Mouse (Mus musculus): ENCODE results near the gene Tcf7l1. TPM values are rescaled to one million over a fixed set of nuclear protein-coding genes. Genes with fewer than 3 reads are reported as not detected.

Tcf7l1 gene
- polyA plus RNA-seq, 1 experiment from 2014 or later = 31.5 TPM

DNA sequence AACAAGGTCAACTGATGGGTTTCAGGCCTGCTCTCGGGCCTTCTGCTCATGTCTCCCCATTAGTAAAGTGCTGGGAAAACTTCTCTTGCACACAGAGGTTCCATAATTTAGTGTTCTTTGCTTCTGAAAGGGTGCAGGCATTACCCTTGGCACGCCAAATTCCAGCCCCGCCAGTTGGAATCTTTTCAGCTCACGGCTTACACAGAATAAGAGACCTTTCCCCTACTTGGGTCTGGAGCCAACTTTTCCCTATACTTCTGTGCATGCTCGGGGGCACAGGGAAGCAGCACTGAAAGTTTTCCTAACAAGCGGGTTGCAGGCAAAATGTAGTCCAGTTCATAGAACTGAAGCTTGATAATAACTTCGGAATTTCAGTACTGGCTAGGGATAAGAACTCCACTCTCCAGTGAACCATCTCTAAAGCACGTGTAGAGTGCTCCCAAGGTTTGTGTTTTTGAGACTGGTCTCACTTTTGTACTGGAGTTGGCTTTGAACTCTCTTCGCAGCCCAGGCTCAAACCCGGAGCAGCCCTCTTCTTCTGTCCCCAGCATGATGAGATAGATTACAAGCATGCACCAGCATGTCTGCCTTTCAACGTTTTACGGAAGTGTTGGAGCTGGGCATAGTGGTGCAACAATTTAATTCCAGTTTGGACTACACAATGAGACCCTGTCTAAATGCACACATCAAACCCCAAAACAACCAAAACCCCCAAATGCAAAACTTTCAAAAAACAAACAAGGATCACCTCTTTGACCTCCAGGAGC is 190.1 kb downstream of the Tcf7l1 start:
- H3K9ac ChIP-seq (replicated peaks; ENCODE audit: low read length) = peak overlapping the region; percentile 77
- no peaks in the 10 kb centered on the region for H3K27me3 ChIP-seq (ENCODE audit: insufficient read depth, low read length)
- no peaks in the 10 kb centered on the region for H3K9me3 ChIP-seq (ENCODE audit: low read length)
- ATAC-seq (ENCODE audit: low FRiP score, low TSS enrichment) = peak; percentile 32
- peak overlapping the region; percentile 87 for H3K4me2 ChIP-seq (replicated peaks; ENCODE audit: low read depth, low read length)
- WGBS = 37% methylated on average over 12 of the region's 12 CpGs
- H3K27ac ChIP-seq (ENCODE audit: low read length) = peak overlapping the region; percentile 85
- peaks cover 20% of the 10 kb centered on the region for H3K4me1 ChIP-seq (ENCODE audit: insufficient read depth, low read length)
- H3K36me3 ChIP-seq (ENCODE audit: insufficient read depth, low read length) = peaks cover 6% of the 10 kb centered on the region; the same call in 1 of the 2 replicates
- peak overlapping the region; percentile 56 for H3K4me3 ChIP-seq (ENCODE audit: low read length)

DNA sequence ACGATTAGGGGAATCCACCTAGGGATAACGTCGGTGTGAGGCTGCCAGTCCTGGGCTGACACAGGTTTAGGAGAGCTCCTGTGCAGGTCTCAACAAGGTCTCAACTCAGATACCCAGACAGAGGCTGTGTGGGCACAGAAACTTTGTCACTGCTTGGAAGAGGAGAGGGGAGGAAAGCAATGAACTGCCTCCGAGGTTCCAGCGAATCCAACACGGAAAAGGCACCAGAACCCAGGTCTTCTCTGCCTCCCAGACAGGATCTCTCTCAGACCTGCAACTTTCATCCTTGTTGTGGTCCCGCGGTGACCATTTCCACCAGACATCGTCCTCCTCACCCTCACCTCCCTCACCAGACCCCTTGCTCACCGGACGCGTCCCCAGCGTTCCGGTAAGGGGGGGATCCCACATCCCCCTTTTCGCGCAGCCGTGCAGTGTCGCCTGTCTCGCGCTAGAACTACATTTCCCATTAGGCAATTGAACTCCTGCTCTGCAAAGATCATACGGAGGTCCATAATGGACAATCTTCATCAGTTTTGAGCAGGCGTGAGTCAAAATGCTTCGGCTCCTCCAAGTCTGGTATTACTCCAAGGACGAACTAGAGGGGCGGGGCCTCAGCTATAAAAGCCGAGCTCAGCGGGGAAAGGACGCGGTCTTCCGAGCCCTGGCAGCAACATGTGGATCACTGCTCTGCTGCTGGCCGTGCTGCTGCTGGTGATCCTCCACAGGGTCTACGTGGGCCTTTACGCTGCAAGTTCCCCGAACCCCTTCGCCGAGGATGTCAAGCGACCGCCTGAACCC is 190.9 kb downstream of the Tcf7l1 start, which contains the start of the genes Elmod3 and Retsat:
Elmod3 (minus strand) TSS at position 458 of the 798 bp plus-strand sequence.
Retsat (plus strand) TSS at position 520 of the 798 bp plus-strand sequence.
- ATAC-seq (ENCODE audit: low FRiP score, low TSS enrichment) = peak; percentile 94
- Histone ChIP-seq H3K9me3 (ENCODE audit: low read length) (no peaks in the 10 kb centered on the region), H3K27ac (ENCODE audit: low read length) (peak within 1 kb of the TSS; percentile 85), H3K4me3 (ENCODE audit: low read length) (peak within 1 kb of the TSS; percentile 56), H3K9ac (replicated peaks; ENCODE audit: low read length) (peak within 1 kb of the TSS; percentile 77), H3K4me1 (ENCODE audit: insufficient read depth, low read length) (peaks cover 20% of the 10 kb centered on the region), H3K27me3 (ENCODE audit: insufficient read depth, low read length) (no peaks in the 10 kb centered on the region), H3K36me3 (ENCODE audit: insufficient read depth, low read length) (peaks cover under 1% of the 10 kb centered on the region; the same call in 1 of the 2 replicates), H3K4me2 (replicated peaks; ENCODE audit: low read depth, low read length) (peak within 1 kb of the TSS; percentile 87)
- under 1% methylated on average over 38 of the region's 38 CpGs for WGBS

DNA sequence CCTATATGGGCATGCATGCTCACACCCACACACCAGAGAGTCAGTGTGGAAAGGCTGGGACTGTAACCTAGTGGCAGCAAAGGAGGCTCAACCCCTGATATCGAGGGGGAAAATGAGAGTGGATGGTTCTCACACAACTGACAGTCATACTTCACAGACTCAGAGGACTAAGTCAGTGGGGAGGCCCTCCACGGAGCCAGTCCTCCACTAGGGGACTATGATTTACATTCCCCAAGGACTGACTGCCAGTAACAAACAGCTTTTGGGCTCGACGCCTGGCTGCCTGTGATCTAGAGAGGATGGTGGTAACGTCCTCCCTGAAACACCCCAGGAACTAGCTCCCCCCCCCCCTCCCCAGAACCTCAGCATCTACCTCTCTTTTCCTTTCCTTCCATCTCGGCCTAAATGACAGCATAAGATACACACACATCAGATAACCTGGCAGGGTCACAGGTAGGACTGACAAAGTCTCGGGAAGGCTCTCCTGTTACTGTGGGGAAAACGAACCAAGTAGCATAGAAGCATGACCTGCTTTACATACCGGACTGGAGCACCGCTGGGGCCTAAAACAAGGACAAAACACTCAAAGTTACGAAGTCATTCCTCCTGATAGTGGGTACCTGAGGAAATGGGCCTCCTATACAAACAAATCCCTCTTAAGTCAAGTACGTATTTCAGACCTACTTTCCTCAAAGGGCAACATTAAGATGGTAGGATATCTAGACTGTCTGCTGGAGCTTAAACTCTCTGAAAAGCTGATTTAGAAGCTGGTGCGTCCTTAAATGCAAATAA is 191.8 kb downstream of the Tcf7l1 start:
- Histone ChIP-seq H3K9me3 (ENCODE audit: low read length) (no peaks in the 10 kb centered on the region), H3K4me2 (replicated peaks; ENCODE audit: low read depth, low read length) (peak overlapping the region; percentile 87), H3K4me3 (ENCODE audit: low read length) (peak overlapping the region; percentile 56), H3K9ac (replicated peaks; ENCODE audit: low read length) (peak overlapping the region; percentile 70), H3K27me3 (ENCODE audit: insufficient read depth, low read length) (no peaks in the 10 kb centered on the region), H3K4me1 (ENCODE audit: insufficient read depth, low read length) (peaks cover 20% of the 10 kb centered on the region), H3K27ac (ENCODE audit: low read length) (no peak overlapping the region), H3K36me3 (ENCODE audit: insufficient read depth, low read length) (no peaks in the 10 kb centered on the region; the same call in 1 of the 2 replicates)
- no peak for ATAC-seq (ENCODE audit: low FRiP score, low TSS enrichment)
- 30% methylated on average over 13 of the region's 13 CpGs for WGBS

DNA sequence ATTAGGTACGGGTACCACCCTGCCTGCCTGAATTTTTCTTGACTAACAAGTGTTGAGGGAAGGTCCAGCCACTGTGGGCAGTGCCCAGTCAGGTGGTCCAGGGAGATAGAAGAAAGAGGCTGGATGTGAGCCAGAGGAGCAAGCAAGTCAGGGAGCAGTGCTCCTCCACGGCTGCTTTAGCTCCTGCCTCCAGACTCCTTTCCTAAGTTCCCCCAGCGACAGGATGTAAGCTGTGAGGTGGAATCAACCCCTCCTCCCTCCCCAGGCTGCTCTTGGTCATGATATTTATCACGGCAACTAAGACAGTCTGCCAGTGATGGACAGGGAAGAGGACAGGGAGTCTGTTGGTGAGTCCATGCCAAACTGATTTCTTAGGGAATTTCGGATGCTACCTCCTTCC is 195.1 kb downstream of the Tcf7l1 start:
- Histone ChIP-seq H3K36me3 (ENCODE audit: insufficient read depth, low read length) (no peaks in the 10 kb centered on the region; the same call in 1 of the 2 replicates), H3K4me1 (ENCODE audit: insufficient read depth, low read length) (peaks cover 15% of the 10 kb centered on the region), H3K9me3 (ENCODE audit: low read length) (no peaks in the 10 kb centered on the region), H3K4me3 (ENCODE audit: low read length) (no peak overlapping the region), H3K27ac (ENCODE audit: low read length) (no peak overlapping the region), H3K4me2 (replicated peaks; ENCODE audit: low read depth, low read length) (no peak overlapping the region), H3K9ac (replicated peaks; ENCODE audit: low read length) (no peak overlapping the region), H3K27me3 (ENCODE audit: insufficient read depth, low read length) (no peaks in the 10 kb centered on the region)
- WGBS = 55% methylated on average over 5 of the region's 5 CpGs
- ATAC-seq (ENCODE audit: low FRiP score, low TSS enrichment) = no peak

DNA sequence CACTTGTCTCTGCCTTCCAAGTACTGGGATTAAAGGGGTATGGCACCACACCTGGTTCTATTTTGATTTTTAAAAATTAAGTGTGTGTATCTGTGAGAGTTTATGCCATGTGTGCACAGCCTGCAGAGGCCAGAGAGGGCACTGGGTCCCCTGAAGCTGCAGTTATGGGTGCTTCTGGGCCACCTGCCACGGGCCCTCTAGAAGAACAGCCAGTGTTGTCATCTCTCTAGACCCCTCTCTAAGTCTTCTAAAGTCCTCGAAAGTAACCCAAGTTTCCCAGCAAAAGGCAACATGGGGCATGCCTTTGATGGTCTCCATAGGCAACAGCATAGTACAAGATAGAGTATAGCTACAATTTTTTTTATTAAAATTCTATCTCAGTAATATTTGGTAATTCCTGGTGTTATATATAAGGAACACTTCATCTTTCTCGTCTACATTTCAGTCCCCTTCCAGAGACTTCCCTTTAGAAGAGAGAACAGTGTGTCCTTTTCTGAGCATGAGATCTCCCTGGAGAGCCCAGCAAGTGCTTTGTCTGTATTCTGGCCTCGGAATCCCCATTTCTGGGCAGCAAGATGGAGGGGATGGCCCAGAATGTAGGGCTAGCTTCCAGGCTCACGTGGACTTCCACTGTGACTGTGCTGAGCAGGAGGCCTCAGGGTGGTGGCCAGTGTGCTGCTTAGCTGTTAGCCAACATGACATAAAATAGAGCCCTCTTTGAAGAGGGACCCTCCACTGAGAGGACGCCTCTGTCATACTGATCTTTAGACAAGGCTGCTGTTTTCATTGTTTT is 195.8 kb downstream of the Tcf7l1 start:
- H3K27ac ChIP-seq (ENCODE audit: low read length) = no peak overlapping the region
- no peak overlapping the region for H3K4me3 ChIP-seq (ENCODE audit: low read length)
- H3K27me3 ChIP-seq (ENCODE audit: insufficient read depth, low read length) = no peaks in the 10 kb centered on the region
- no peaks in the 10 kb centered on the region; the same call in 1 of the 2 replicates for H3K36me3 ChIP-seq (ENCODE audit: insufficient read depth, low read length)
- peaks cover 11% of the 10 kb centered on the region for H3K4me1 ChIP-seq (ENCODE audit: insufficient read depth, low read length)
- no peak for ATAC-seq (ENCODE audit: low FRiP score, low TSS enrichment)
- H3K9me3 ChIP-seq (ENCODE audit: low read length) = no peaks in the 10 kb centered on the region
- H3K4me2 ChIP-seq (replicated peaks; ENCODE audit: low read depth, low read length) = no peak overlapping the region
- no peak overlapping the region for H3K9ac ChIP-seq (replicated peaks; ENCODE audit: low read length)
- 83% methylated on average over 6 of the region's 6 CpGs for WGBS

DNA sequence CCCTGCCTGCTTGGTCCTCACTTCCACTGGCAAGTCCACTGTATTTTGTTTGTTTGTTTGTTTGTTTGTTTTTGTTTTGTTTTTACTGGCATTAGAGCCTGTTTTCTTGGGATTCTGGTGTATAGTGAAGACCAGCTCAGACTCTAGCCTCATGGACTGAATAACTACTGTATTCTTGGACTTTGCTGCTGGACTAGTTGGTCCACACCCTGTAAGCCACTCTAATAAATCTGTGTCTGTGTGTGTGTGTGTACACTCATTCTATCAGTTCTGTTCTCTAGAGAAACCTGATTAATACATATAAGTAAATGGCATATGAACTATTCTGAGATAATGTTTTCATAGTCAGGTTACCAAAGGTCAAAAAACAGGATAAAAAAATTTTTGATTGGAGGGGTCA is 198.9 kb downstream of the Tcf7l1 start:
- no peak overlapping the region for H3K4me3 ChIP-seq (ENCODE audit: low read length)
- no peak overlapping the region for H3K27ac ChIP-seq (ENCODE audit: low read length)
- H3K4me2 ChIP-seq (replicated peaks; ENCODE audit: low read depth, low read length) = no peak overlapping the region
- H3K9ac ChIP-seq (replicated peaks; ENCODE audit: low read length) = no peak overlapping the region
- H3K4me1 ChIP-seq (ENCODE audit: insufficient read depth, low read length) = no peaks in the 10 kb centered on the region
- H3K27me3 ChIP-seq (ENCODE audit: insufficient read depth, low read length) = no peaks in the 10 kb centered on the region
- no peaks in the 10 kb centered on the region for H3K9me3 ChIP-seq (ENCODE audit: low read length)
- peaks cover 3% of the 10 kb centered on the region; the same call in 1 of the 2 replicates for H3K36me3 ChIP-seq (ENCODE audit: insufficient read depth, low read length)
- no peak for ATAC-seq (ENCODE audit: low FRiP score, low TSS enrichment)

DNA sequence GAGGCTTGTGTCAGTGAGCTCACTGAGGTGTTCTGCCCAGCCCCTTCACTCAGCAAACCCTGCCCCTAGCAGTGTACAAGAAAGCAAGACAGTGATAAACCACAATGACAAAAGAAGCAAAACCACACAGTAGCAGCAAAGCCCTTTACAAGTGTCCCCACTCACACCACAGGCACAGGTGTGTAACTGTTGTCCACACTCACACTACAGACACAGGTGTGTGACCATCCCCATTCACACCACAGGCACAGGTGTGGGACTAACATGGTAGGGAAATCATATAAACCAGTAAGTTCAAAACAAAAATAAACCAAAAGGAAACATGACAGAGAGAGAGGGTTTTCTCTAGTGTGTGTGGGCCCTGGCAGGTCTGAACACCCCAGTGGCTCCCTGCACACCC is 200.7 kb downstream of the Tcf7l1 start:
- no peak overlapping the region for H3K4me2 ChIP-seq (replicated peaks; ENCODE audit: low read depth, low read length)
- H3K9ac ChIP-seq (replicated peaks; ENCODE audit: low read length) = no peak overlapping the region
- H3K27me3 ChIP-seq (ENCODE audit: insufficient read depth, low read length) = no peaks in the 10 kb centered on the region
- peaks cover 3% of the 10 kb centered on the region; the same call in 1 of the 2 replicates for H3K36me3 ChIP-seq (ENCODE audit: insufficient read depth, low read length)
- H3K9me3 ChIP-seq (ENCODE audit: low read length) = no peaks in the 10 kb centered on the region
- no peak for ATAC-seq (ENCODE audit: low FRiP score, low TSS enrichment)
- no peak overlapping the region for H3K4me3 ChIP-seq (ENCODE audit: low read length)
- no peaks in the 10 kb centered on the region for H3K4me1 ChIP-seq (ENCODE audit: insufficient read depth, low read length)
- no peak overlapping the region for H3K27ac ChIP-seq (ENCODE audit: low read length)

DNA sequence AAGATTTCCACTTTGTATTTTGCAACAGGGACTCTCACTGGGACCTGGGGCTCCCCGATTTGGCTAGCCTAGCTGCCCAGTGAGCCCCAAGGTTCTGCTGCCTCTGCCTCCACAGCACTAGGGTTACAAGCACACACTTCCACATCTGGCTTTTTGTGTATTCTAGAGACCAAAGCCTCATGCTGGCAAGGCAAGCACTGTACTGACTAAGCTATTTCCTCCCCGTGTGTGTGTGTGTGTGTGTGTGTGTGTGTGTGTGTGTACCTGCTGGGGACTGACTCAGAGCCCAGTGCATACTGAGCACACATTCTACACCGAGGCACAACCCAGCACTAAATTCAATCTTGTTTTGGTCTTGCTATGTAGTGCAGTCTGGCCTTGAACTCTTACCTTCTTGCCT is 202.4 kb downstream of the Tcf7l1 start:
- Histone ChIP-seq H3K27ac (ENCODE audit: low read length) (no peak overlapping the region), H3K9ac (replicated peaks; ENCODE audit: low read length) (no peak overlapping the region), H3K36me3 (ENCODE audit: insufficient read depth, low read length) (0 out of 2 replicates have a peak, but pooled peaks cover 3% of the 10 kb centered on the region), H3K9me3 (ENCODE audit: low read length) (no peaks in the 10 kb centered on the region), H3K4me1 (ENCODE audit: insufficient read depth, low read length) (no peaks in the 10 kb centered on the region), H3K27me3 (ENCODE audit: insufficient read depth, low read length) (no peaks in the 10 kb centered on the region), H3K4me3 (ENCODE audit: low read length) (no peak overlapping the region), H3K4me2 (replicated peaks; ENCODE audit: low read depth, low read length) (no peak overlapping the region)
- WGBS = 74% methylated on average over 3 of the region's 3 CpGs
- ATAC-seq (ENCODE audit: low FRiP score, low TSS enrichment) = no peak

DNA sequence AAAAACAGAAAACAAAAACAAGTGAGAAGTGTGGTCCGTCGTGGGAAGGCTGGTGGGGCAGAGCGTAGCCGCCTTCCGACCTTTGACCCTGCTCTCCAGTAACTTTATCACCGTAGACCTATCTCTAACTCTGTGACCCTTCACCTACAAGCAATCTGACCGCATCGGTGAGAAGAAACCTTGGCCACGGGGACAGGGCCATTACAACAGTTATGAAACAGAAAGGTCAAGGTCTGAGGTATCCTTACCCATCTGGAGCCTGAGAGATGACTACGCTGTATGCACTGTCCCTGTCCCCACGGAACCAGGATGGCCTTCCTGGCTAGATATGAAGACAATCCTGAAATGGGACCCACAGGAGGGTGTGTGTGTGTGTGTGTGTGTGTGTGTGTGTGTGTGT is 204.9 kb downstream of the Tcf7l1 start:
- H3K4me2 ChIP-seq (replicated peaks; ENCODE audit: low read depth, low read length) = no peak overlapping the region
- no peak overlapping the region for H3K4me3 ChIP-seq (ENCODE audit: low read length)
- H3K9me3 ChIP-seq (ENCODE audit: low read length) = no peaks in the 10 kb centered on the region
- 59% methylated on average over 11 of the region's 11 CpGs for WGBS
- H3K9ac ChIP-seq (replicated peaks; ENCODE audit: low read length) = no peak overlapping the region
- H3K27me3 ChIP-seq (ENCODE audit: insufficient read depth, low read length) = no peaks in the 10 kb centered on the region
- no peak for ATAC-seq (ENCODE audit: low FRiP score, low TSS enrichment)
- H3K4me1 ChIP-seq (ENCODE audit: insufficient read depth, low read length) = no peaks in the 10 kb centered on the region
- no peak overlapping the region for H3K27ac ChIP-seq (ENCODE audit: low read length)
- H3K36me3 ChIP-seq (ENCODE audit: insufficient read depth, low read length) = 0 out of 2 replicates have a peak, but pooled peaks cover 3% of the 10 kb centered on the region
